Mouse (Mus musculus): ENCODE results near the gene Flt1. TPM values are rescaled to one million over a fixed set of nuclear protein-coding genes. Genes with fewer than 3 reads are reported as not detected.

Flt1 gene
- polyA plus RNA-seq (2016; fragmentation: Nextera tagmentation; extraction: Ambion mirVana), result 11.8 and 13.0 TPM in 2 replicates

DNA sequence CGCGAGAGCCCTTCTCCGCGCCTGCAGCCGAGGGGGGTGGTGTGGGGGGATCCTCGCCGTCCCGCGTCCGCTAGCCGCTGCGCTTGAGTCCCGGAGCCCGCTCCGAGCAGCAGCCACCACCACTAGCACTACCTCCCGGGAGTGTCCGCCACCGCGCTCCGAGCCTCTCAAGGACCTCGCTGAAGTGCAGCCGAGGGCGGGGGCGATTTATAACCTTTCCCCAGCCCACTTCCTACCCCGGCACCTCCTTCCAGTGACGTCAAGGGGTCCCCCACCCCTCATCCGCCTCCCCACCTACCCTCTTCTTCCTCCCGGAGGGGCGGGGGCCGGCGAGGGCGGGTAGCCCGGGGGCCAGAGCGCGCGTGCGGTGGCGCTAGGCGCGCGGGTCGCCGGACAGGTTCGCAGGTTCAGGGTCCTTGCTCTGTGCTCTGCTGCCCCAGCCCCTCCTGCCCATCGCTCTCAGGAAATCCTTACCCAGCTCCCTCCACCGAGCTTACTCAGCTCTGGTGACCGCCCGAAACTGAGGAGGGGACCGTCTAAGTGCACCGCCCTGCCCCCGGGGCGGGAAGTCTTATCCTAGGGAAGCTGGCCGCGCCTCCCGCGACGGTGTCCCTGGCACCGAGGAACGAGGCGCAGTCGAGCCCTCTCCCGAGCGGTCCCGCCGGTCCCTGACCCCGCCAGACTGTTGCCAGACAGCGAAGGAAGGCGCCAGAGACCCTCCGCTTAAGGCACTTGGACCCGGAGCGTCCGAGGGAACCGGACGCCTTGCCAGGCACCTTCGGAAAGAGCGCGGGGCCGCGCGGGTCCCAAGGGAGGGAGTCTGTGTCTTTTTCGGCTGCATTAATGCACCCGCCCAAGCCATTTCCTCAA is at the start of gene Flt1:
Flt1 (minus strand) TSS at position 181 of the 870 bp plus-strand sequence.
- Histone ChIP-seq H3K27me3 (ENCODE audit: insufficient read depth, poor library complexity, severe bottlenecking) (peaks cover 99% of the 10 kb centered on the region), H3K9me3 (no peaks in the 10 kb centered on the region), H3K36me3 (no peaks in the 10 kb centered on the region), H3K27ac (peak within 1 kb of the TSS; percentile 68), H3K4me3 (peak within 1 kb of the TSS; percentile 56), H3K4me1 (replicated peaks) (peaks cover 25% of the 10 kb centered on the region)
- DNase-seq (ENCODE audit: low spot score), result peak; percentile 66
- under 1% methylated on average over 80 of the region's 82 CpGs for WGBS

DNA sequence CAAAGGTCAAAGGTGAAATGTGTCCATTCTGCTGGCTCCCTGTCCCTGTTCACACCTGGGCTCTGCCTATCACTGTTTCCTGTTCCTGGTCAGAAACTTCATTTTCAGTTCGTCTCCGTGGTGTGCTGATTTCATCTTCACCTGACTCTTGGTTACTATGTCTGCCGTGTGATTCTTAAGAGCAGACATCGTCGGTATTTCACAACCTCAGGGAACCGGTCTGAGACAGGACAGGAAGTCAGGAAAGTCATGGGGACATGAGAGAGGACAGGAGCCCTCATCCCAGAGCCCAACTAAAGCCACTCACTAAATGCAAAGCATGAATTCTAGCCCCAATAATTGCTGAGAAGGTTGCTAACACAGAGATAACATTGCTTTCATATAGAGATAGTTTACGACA is 49.4 kb upstream of the Flt1 start:
- Histone ChIP-seq H3K36me3 (no peaks in the 10 kb centered on the region), H3K27me3 (ENCODE audit: insufficient read depth, poor library complexity, severe bottlenecking) (no peaks in the 10 kb centered on the region), H3K9me3 (no peaks in the 10 kb centered on the region), H3K27ac (no peak overlapping the region), H3K4me1 (replicated peaks) (no peaks in the 10 kb centered on the region), H3K4me3 (no peak overlapping the region)
- 85% methylated on average over 7 of the region's 7 CpGs for WGBS
- no peak for DNase-seq (ENCODE audit: low spot score)

DNA sequence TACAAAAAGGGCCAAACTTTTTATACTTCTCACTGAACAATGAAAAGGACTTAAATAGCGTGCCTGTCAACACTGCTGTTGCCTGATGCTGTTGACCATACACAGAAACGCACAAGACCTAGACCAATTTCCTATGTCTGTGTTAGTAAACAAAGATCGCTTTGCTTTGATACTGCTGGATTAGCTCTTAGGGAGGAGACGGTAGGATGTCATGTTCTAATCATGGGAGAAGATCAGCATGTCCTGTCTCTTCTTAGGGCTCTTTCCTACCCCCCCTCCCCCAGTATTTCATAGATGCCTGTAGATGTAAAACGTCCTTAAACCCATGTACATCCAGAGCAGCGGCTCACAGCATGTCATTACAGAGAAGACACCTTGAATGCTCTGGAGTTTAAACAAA is 44.1 kb upstream of the Flt1 start:
- H3K4me3 ChIP-seq, result no peak overlapping the region
- H3K27ac ChIP-seq, result no peak overlapping the region
- no peaks in the 10 kb centered on the region for H3K27me3 ChIP-seq (ENCODE audit: insufficient read depth, poor library complexity, severe bottlenecking)
- no peaks in the 10 kb centered on the region for H3K4me1 ChIP-seq (replicated peaks)
- no peak for DNase-seq (ENCODE audit: low spot score)
- no peaks in the 10 kb centered on the region for H3K9me3 ChIP-seq
- 83% methylated on average over 6 of the region's 6 CpGs for WGBS
- no peaks in the 10 kb centered on the region for H3K36me3 ChIP-seq

- Histone ChIP-seq H3K9me3 (no peaks in the 10 kb centered on the region), H3K36me3 (no peaks in the 10 kb centered on the region), H3K4me3 (no peak overlapping the region), H3K27ac (no peak overlapping the region), H3K27me3 (ENCODE audit: insufficient read depth, poor library complexity, severe bottlenecking) (peaks cover 9% of the 10 kb centered on the region; the same call in 1 of the 2 replicates), H3K4me1 (replicated peaks) (peaks cover 16% of the 10 kb centered on the region)
- no peak for DNase-seq (ENCODE audit: low spot score)
- WGBS, result 88% methylated on average over 4 of the region's 4 CpGs
Observed at GRCm38 (mm10) chr5:147764061-147764460, 38.2 kb upstream of the Flt1 start.

DNA sequence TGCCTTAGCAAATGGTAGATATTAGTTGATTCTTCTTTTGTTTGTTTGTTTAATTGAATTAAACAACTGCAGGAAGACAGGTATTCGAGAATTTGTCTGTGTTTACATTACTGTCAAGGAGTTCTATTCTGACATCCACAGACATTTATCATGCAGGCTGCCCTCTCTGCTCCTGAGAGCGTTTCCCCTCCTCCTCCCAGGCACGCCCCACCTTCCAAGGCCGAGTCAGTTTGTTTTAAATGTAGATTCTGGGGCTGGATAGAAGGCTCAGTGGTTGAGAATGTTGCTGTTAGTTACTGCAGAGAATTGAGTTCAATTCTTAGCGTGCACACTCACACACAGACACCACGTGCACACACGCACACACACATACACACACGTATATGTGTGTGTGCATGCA is 36.2 kb upstream of the Flt1 start:
- H3K4me1 ChIP-seq (replicated peaks), result peaks cover 16% of the 10 kb centered on the region
- no peaks in the 10 kb centered on the region for H3K9me3 ChIP-seq
- H3K36me3 ChIP-seq, result no peaks in the 10 kb centered on the region
- no peak overlapping the region for H3K27ac ChIP-seq
- 19% methylated on average over 8 of the region's 8 CpGs for WGBS
- peaks cover 9% of the 10 kb centered on the region; the same call in 1 of the 2 replicates for H3K27me3 ChIP-seq (ENCODE audit: insufficient read depth, poor library complexity, severe bottlenecking)
- DNase-seq (ENCODE audit: low spot score), result no peak
- H3K4me3 ChIP-seq, result no peak overlapping the region

DNA sequence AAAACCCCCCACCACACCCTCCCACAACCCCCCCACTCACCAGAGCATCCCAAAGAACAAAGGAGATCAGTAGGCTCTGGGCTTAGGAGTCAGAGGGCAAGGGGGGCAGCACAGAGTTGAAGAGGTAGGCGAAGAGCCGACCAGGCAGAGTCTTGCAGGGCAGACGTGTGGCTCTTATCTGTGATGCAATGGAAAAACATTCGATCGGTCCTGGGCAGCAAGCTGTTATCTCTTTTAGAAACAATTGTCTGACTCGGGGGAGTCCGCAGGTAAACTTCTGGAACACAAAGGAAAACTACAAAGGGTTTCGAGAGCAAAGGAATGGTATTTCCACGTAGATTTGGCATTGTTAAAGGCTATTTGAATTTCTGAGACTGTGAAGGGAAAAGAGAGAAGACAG is 35.5 kb upstream of the Flt1 start:
- 2% methylated on average over 9 of the region's 9 CpGs for WGBS
- Histone ChIP-seq H3K27ac (no peak overlapping the region), H3K4me1 (replicated peaks) (peaks cover 16% of the 10 kb centered on the region), H3K36me3 (no peaks in the 10 kb centered on the region), H3K9me3 (no peaks in the 10 kb centered on the region), H3K4me3 (no peak overlapping the region), H3K27me3 (ENCODE audit: insufficient read depth, poor library complexity, severe bottlenecking) (peaks cover 9% of the 10 kb centered on the region; the same call in 1 of the 2 replicates)
- DNase-seq (ENCODE audit: low spot score), result no peak

DNA sequence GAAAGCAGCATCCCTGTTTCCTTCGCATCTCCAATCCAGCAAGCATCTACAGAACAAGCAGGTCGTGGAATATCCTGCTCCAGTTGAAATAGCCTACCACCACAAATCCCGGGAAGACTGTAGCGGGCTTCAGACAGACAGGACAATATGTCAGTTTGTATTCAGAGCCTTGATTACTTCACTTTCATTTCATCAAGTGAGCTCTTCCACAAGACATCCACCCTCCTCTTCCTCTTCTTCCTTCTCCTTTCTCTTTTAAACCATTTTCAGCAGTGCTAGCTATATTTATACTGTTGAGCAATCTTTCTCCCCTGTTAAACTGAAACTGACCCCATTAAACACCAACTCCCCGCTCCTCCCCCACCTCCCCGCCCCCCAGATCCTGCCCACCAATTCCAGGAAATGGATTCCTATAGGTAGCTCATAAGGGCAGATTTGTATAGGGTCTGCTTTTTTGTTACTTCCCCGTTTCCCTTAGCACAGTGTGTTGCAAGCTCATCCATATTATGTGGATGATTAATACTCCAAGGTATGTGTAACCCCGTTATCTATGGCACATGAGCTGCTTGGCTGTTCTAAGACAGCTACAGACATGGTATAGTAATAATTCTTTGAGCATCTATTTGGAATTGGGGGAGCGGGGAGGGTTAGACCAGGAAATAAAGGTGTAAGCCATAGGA is 33.0 kb upstream of the Flt1 start:
- Histone ChIP-seq H3K9me3 (peaks cover 6% of the 10 kb centered on the region; the same call in 1 of the 2 replicates), H3K27me3 (ENCODE audit: insufficient read depth, poor library complexity, severe bottlenecking) (peaks cover 18% of the 10 kb centered on the region), H3K4me1 (replicated peaks) (peaks cover 16% of the 10 kb centered on the region), H3K4me3 (no peak overlapping the region), H3K36me3 (no peaks in the 10 kb centered on the region), H3K27ac (no peak overlapping the region)
- DNase-seq (ENCODE audit: low spot score), result no peak
- 76% methylated on average over 9 of the region's 9 CpGs for WGBS

GRCm38 (mm10) chr5:147757832-147758587 is 32.2 kb upstream of the Flt1 start:
- H3K9me3 ChIP-seq, result peaks cover 7% of the 10 kb centered on the region; the same call in 1 of the 2 replicates
- H3K27me3 ChIP-seq (ENCODE audit: insufficient read depth, poor library complexity, severe bottlenecking), result peaks cover 26% of the 10 kb centered on the region
- WGBS, result 64% methylated on average over 12 of the region's 12 CpGs
- no peak overlapping the region for H3K27ac ChIP-seq
- peaks cover 21% of the 10 kb centered on the region for H3K4me1 ChIP-seq (replicated peaks)
- no peaks in the 10 kb centered on the region for H3K36me3 ChIP-seq
- no peak overlapping the region for H3K4me3 ChIP-seq
- DNase-seq (ENCODE audit: low spot score), result no peak

- Histone ChIP-seq H3K4me3 (peak overlapping the region; percentile 41), H3K27ac (no peak overlapping the region), H3K36me3 (no peaks in the 10 kb centered on the region), H3K27me3 (ENCODE audit: insufficient read depth, poor library complexity, severe bottlenecking) (peaks cover 65% of the 10 kb centered on the region), H3K4me1 (replicated peaks) (peaks cover 36% of the 10 kb centered on the region), H3K9me3 (peaks cover 7% of the 10 kb centered on the region; the same call in 1 of the 2 replicates)
- no peak for DNase-seq (ENCODE audit: low spot score)
- WGBS, result 2% methylated on average over 25 of the region's 25 CpGs
Observed at GRCm38 (mm10) chr5:147752914-147753341, 27.1 kb upstream of the Flt1 start.

GRCm38 (mm10) chr5:147751673-147752130 is 25.9 kb upstream of the Flt1 start:
- H3K36me3 ChIP-seq, result no peaks in the 10 kb centered on the region
- H3K4me3 ChIP-seq, result peak overlapping the region; percentile 50
- peak; percentile 63 for DNase-seq (ENCODE audit: low spot score)
- peaks cover 77% of the 10 kb centered on the region for H3K27me3 ChIP-seq (ENCODE audit: insufficient read depth, poor library complexity, severe bottlenecking)
- 0% methylated on average over 28 of the region's 28 CpGs for WGBS
- peak overlapping the region; percentile 75 for H3K27ac ChIP-seq
- H3K4me1 ChIP-seq (replicated peaks), result peaks cover 38% of the 10 kb centered on the region
- peaks cover 7% of the 10 kb centered on the region; the same call in 1 of the 2 replicates for H3K9me3 ChIP-seq

GRCm38 (mm10) chr5:147749972-147750371 is 24.2 kb upstream of the Flt1 start:
- peaks cover 7% of the 10 kb centered on the region; the same call in 1 of the 2 replicates for H3K9me3 ChIP-seq
- DNase-seq (ENCODE audit: low spot score), result peak; percentile 30
- no peaks in the 10 kb centered on the region for H3K36me3 ChIP-seq
- peaks cover 92% of the 10 kb centered on the region for H3K27me3 ChIP-seq (ENCODE audit: insufficient read depth, poor library complexity, severe bottlenecking)
- peaks cover 38% of the 10 kb centered on the region for H3K4me1 ChIP-seq (replicated peaks)
- no peak overlapping the region for H3K27ac ChIP-seq
- no peak overlapping the region for H3K4me3 ChIP-seq
- 5% methylated on average over 5 of the region's 5 CpGs for WGBS

DNA sequence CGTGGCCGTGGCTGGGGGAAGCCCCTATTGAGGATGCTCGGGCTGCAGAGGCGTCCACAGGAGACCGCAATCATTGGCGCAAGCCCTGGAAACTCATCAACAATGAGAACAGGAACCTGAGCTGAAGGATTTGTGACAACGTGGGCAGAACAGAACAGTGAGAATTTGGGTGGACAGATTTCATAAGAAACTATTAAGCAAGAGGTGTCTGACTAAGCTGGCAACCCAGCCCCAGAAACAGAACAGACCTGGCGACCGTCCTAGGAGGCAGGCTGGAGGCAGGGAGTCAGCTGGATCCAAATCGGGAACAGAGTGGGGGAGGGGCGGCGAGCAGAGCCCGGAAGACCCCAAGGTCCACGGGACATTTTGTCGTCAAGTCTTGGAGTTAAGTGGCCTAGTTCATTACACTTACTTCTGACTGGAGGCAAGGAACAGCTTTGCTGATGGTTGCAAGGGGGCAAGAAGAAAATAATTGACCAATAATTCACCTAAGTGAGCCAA is 22.3 kb upstream of the Flt1 start:
- Histone ChIP-seq H3K9me3 (no peaks in the 10 kb centered on the region), H3K4me3 (peak overlapping the region; percentile 39), H3K27me3 (ENCODE audit: insufficient read depth, poor library complexity, severe bottlenecking) (peaks cover 76% of the 10 kb centered on the region), H3K4me1 (replicated peaks) (peaks cover 35% of the 10 kb centered on the region), H3K36me3 (no peaks in the 10 kb centered on the region), H3K27ac (no peak overlapping the region)
- WGBS, result 1% methylated on average over 15 of the region's 15 CpGs
- peak; percentile 58 for DNase-seq (ENCODE audit: low spot score)
